Mouse (Mus musculus): ENCODE data around the gene Mre11a.
"Not testable (repeated sequence)": the region's sequence is repeated elsewhere in the genome, so short reads cannot be mapped to it uniquely, and the experiment has no call there.

Mre11a gene

DNA sequence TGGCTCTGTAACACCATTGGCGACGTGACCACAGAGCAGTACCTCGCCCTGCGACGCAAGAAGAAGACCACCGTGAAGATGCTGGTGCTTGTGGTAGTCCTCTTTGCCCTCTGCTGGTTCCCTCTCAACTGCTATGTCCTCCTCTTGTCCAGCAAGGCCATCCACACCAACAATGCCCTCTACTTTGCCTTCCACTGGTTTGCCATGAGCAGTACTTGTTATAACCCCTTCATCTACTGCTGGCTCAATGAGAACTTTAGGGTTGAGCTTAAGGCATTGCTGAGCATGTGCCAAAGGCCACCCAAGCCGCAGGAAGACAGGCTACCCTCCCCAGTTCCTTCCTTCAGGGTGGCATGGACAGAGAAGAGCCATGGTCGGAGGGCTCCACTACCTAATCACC, 83.9 kb downstream of the Mre11a start:
- DNase-seq (ENCODE audit: low spot score in 2 of 2), result no peak

DNA sequence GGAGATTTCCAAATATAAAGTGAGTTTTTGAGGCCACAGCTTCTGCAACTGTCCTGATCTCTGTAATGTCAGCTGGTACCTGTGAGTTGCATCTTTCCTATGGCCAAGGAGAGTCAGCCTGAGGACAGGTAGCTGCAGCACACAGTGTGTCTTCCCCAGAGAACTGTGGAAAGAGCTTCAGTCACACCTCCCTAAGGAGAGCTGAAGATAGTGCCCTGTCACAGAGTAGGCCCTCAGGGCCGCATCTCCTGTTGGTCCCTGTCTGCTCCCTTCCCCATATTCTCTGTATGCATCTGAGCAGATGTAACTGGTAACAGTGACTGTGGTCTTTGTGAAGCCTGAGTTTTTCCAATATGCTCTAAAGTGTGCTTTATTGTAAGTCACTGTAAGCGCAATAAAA, 85.9 kb downstream of the Mre11a start:
- no peak for DNase-seq (ENCODE audit: low spot score in 2 of 2)

DNA sequence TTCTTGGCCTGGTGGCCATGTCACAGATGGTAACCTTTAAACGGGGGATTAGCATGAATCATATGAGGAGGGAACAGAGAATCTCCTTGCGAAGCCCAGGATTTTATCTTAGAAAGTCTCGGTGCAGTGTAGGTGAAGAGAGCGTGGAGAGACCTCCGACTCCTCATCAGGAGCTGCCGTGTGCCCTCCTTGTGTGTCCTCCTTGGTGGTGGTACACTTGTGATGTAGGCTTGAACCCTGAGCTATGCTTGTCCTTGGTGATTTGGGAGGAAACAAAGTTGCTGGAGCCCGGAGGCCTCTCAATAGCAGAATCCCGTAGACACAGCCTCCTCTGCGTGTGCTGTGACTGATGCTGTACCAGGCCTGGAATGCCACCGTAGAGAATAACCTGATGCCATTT, 86.3 kb downstream of the Mre11a start:
- no peak for DNase-seq (ENCODE audit: low spot score in 2 of 2)

DNA sequence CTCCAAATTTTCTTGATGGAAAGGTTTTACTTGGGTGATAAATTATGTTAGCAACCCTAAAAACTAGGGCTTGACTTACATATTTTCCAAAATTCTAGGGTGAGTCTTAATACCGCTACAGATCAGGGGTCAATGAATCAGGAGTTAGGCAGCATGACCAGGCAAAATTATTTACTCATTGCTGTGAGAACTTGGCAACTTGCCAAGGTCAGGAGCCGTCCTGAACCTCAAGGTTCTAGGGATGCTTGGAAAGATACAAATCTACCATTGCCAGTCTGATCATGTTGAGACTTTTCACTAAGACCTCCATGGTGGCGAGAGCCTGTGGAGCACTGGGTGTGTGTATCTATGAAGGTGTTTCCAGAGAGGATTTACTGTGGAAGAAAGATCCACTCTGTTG, 87.1 kb downstream of the Mre11a start:
- no peak for DNase-seq (ENCODE audit: low spot score in 2 of 2)

DNA sequence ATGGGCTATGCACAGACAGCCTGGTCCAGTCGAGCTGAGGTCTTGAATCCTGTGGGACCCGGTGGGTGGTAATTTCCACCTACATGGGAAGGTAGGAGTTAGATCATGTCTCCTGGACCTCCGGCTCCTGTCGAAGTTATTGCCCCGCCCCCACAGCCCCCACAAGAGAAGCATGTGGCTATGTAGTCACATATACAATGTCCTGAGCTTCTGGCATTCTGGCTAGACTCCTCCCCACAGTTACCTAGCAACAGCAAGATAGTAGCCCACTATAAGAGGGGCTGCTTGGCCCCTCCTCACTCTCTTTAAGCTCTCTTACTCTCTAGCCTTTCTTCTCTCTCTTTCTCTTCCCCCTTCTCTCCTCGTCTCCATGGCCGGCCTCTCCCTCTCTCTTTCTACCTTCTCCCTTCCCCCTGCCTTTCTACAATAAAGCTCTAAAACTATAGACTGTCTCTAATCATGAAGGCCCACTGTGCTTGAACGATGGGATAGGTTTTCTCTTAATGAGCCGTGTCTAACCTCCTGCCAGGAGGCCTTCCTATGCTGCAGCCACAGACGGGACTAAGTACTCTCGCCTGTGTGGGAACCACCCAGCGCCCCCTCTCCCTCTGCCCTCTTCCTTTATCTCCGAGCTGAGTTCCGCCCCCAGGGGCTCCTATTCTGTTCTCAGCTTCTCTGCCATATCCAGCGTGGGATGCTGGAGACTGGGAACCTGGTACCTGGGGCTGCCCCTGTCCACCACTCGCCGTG, 87.9 kb downstream of the Mre11a start:
- DNase-seq (ENCODE audit: low spot score in 2 of 2), result no peak

DNA sequence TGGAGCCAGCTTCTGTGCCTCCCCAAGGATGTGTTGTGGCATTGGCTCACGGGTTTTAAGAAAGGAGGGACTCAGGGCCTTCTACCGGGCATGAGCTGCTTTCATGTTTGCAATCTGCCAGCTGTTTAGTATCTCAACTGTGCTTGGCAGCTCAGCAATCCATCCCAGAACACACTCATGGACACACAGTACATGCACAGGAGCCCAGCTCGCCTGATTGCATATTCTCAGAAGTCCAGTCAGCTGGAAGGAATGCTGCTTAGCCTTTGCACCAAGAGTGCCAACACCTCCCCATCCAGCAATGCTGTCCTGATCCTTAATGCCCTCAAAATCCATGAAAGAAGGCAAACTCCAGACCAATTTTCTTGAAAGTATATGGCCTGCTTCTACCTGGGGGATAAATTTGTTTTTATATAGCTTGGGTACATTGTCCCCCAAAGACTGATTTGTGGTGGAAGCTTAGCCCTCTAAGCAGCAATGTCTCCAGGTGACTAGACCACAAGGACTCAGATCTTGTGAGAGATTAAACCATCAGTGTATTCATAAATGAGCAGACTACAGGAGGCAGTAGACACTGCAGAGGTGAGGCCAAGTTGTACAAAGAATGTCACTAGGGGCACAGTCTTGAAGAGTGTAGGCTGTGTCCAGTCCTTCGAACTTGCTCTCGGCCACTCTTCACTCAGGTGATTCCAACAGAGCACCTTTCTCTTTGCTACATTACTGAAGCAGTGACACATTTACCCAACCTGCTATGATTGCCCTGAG, 91.5 kb downstream of the Mre11a start:
- DNase-seq (ENCODE audit: low spot score in 2 of 2), result no peak

DNA sequence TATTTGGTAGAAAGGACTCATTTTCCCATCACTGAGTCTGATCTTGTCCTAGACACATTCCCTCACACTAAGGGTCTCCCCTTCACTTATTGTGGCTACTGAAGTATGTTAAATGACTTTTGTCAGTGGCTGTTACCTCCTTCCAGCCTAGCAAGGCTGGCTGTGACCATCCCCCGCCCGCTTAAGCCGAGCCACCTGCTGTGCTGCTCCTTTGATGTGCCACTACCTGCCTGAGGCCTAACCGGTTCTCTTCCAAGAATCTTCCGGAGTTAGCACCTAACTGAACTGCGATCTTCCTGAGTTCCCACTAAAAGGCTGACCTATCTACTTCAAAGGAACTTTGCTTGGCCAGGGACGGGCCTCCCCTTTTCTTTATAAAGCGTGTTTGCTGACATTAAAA, 92.1 kb downstream of the Mre11a start:
- DNase-seq (ENCODE audit: low spot score in 2 of 2), result not testable (repeated sequence)

DNA sequence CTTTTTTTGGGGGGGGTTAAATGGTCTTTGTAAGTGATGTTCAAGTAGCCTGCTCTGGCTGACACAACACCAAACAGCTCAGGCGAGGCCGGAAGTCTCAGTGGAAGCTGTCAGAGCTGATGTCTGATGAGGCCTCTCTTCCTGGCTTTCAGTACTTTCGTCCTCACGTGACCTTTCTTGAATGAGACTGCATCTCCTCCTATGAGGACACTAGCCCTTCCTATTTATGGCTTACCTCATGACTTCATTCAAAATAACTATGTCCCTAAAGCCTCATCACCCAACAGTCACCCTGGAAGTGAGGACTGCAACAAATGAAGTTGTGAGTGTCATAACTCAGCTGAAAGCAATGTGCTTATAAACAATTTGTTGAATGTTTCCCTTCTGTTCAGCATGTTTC, 100.2 kb downstream of the Mre11a start:
- no peak for DNase-seq (ENCODE audit: low spot score in 2 of 2)

DNA sequence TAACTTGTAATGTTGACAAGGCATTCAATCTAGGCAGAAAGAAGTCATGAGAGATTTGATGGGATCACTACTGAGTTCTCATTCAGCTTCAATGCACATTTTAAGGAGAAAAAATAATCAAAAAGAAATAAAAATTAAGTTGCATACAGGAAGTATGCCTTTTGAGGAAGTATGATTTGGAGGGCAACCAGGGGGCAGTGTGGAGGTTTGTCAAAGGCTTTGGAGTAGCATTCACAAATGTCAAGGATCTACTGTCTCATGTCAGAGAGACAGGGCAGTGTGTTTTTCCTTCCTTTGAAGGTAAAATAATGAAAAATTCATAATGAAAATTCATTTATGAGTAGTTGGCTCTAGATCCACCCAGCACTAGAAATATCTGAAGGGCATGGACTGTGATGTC, 100.7 kb downstream of the Mre11a start:
- DNase-seq (ENCODE audit: low spot score in 2 of 2), result no peak

DNA sequence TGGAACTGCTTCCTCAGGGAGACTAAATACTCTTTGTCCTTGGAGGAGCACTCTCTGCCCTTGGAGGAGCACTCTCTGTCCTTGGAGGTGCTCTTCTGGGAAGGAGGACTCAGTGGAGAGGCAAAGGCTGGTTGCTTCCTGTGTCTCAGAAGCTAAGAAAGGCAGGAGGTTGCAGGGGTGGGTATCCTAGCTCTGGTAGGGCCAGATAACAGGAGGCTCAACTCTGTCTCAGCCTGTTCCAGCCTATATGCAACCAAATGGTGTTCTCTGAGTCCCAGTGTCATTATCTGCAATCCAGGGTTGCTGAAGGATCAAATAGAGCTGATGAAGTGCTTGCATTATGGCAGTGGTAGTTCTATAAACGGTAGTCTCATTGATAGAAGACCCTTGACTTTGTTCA, 101.5 kb downstream of the Mre11a start:
- no peak for DNase-seq (ENCODE audit: low spot score in 2 of 2)
